8 mouse cellular contexts compared by ENCODE assay signal in genomic region chr3:28265183-28265582, GRCm38 (mm10). TPM values are rescaled to one million over a fixed set of nuclear protein-coding genes. Genes with fewer than 3 reads are reported as not detected.
A peak's percentile ranks its signal among the peaks of the same experiment; 100 is the strongest.
DNase-seq lines count a peak whose midpoint lies in the region; ATAC-seq and TF ChIP-seq lines count a peak whose summit lies in the region.

No protein-coding gene starts in this region.

- peaks cover 3% of the 10 kb centered on the region; the same call in 1 of the 2 replicates for H3K27me3 ChIP-seq in heart, embryonic 12.5 days (replicated peaks)
- peaks cover 27% of the 10 kb centered on the region for H3K27me3 ChIP-seq in limb, embryonic 14.5 days (ENCODE audit: control insufficient read depth, insufficient read depth, low read length)
- H3K27me3 ChIP-seq in neural tube, embryonic 13.5 days, result 0 out of 2 replicates have a peak, but pooled peaks cover 7% of the 10 kb centered on the region

- H3K4me1 ChIP-seq in heart, embryonic 12.5 days (replicated peaks), result peaks cover 30% of the 10 kb centered on the region
- 0 out of 2 replicates have a peak, but pooled peaks cover 3% of the 10 kb centered on the region for H3K4me1 ChIP-seq in limb, embryonic 14.5 days (ENCODE audit: control insufficient read depth, insufficient read depth, low read length)
- H3K4me1 ChIP-seq in neural tube, embryonic 13.5 days (replicated peaks), result peaks cover 51% of the 10 kb centered on the region

- 30% methylated on average over 4 of the region's 4 CpGs for WGBS in heart, embryonic 12.5 days
- WGBS in limb, embryonic 14.5 days, result 56% methylated on average over 4 of the region's 4 CpGs
- WGBS in neural tube, embryonic 13.5 days, result 23% methylated on average over 4 of the region's 4 CpGs

- no peak for TF ChIP-seq POLR2A in limb, embryonic 14.5 days (IDR thresholded peaks at IDR 0.05; ENCODE audit: borderline replicate concordance, extremely low read depth, insufficient read depth, insufficient read length)

- H3K27ac ChIP-seq in heart, embryonic 12.5 days (ENCODE audit: poor library complexity, severe bottlenecking), result no peak overlapping the region
- no peak overlapping the region for H3K27ac ChIP-seq in limb, embryonic 14.5 days (replicated peaks; ENCODE audit: low read depth, low read length)
- peak overlapping the region; percentile 97 for H3K27ac ChIP-seq in neural tube, embryonic 13.5 days (replicated peaks)

- ATAC-seq in heart, embryonic 12.5 days (ENCODE audit: insufficient number of reproducible peaks, low FRiP score), result no peak
- ATAC-seq in limb, embryonic 14.5 days (ENCODE audit: low FRiP score, low read depth), result no peak
- ATAC-seq in neural tube, embryonic 13.5 days (ENCODE audit: low read depth), result peak; percentile 21

- peak overlapping the region; percentile 83 for H3K4me3 ChIP-seq in heart, embryonic 12.5 days
- peak overlapping the region; percentile 65 for H3K4me3 ChIP-seq in limb, embryonic 14.5 days (replicated peaks; ENCODE audit: low read length)
- peak overlapping the region; percentile 86 for H3K4me3 ChIP-seq in neural tube, embryonic 13.5 days

- H3K36me3 ChIP-seq in heart, embryonic 12.5 days, result no peaks in the 10 kb centered on the region
- no peaks in the 10 kb centered on the region for H3K36me3 ChIP-seq in limb, embryonic 14.5 days (ENCODE audit: control insufficient read depth, insufficient read depth, low read length)
- H3K36me3 ChIP-seq in neural tube, embryonic 13.5 days, result no peaks in the 10 kb centered on the region

- H3K4me2 ChIP-seq in heart, embryonic 12.5 days, result peak overlapping the region; percentile 83
- H3K4me2 ChIP-seq in limb, embryonic 14.5 days (replicated peaks; ENCODE audit: low read depth, low read length, severe bottlenecking), result peak overlapping the region; percentile 95; the same call in 1 of the 2 replicates
- H3K4me2 ChIP-seq in neural tube, embryonic 13.5 days, result peak overlapping the region; percentile 82

- no peaks in the 10 kb centered on the region for H3K9me3 ChIP-seq in heart, embryonic 12.5 days (replicated peaks)
- H3K9me3 ChIP-seq in limb, embryonic 14.5 days (ENCODE audit: control insufficient read depth, low read length), result no peaks in the 10 kb centered on the region
- no peaks in the 10 kb centered on the region for H3K9me3 ChIP-seq in neural tube, embryonic 13.5 days

- H3K9ac ChIP-seq in heart, embryonic 12.5 days, result 0 out of 2 replicates have a peak overlapping the region, but pooled peaks have one; percentile 93
- H3K9ac ChIP-seq in limb, embryonic 14.5 days (ENCODE audit: low read depth, low read length, severe bottlenecking), result no peak overlapping the region
- H3K9ac ChIP-seq in neural tube, embryonic 13.5 days, result peak overlapping the region; percentile 97

- DNase-seq in heart, adult 9 months (ENCODE audit: low spot score in 2 of 2), result no peak
- peak; percentile 31 for DNase-seq in cerebellum, adult 11 months
- DNase-seq in frontal cortex, postnatal 36 days (ENCODE audit: low spot score in 2 of 2), result peak; percentile 42 to 48
- no peak for DNase-seq in limb, embryonic 14.5 days (ENCODE audit: low spot score)
- no peak for DNase-seq in adrenal gland, adult 8-10 months
- no peak for DNase-seq in gastrocnemius, postnatal 10 days

RNA-seq across cellular contexts. Expression of gene Tnik, which starts 2.2 kb away (rescaled TPM):
- 10.3 and 10.8 TPM in 2 replicates for polyA plus RNA-seq in heart, embryonic 12.5 days (2016; fragmentation: Nextera tagmentation; extraction: Ambion mirVana)
- 5.4 and 5.5 TPM in 2 replicates for polyA plus RNA-seq in limb, embryonic 14.5 days (2012; rRNA removed)
- 9.6 TPM in 2 replicates for polyA plus RNA-seq in limb, embryonic 14.5 days (2014; fragmentation: Nextera tagmentation; extraction: Ambion mirVana)
- polyA plus RNA-seq in neural tube, embryonic 13.5 days (2015; fragmentation: Nextera tagmentation; extraction: Ambion mirVana), result 61.0 and 61.2 TPM in 2 replicates
- 10 to 100 TPM; 13.6 to 28.1 (median 19.6) TPM for total RNA-seq in adrenal gland, adult 8-10 months (2022)
- total RNA-seq in gastrocnemius, postnatal 10 days (2021), result 10 to 100 TPM; 70.8 to 72.5 TPM

Comparison
In these comparisons a context has a peak if more than half of its experiments do, and no peak if none do; other contexts are left out.
1. DNase-seq: peak in cerebellum, adult 11 months (single experiment) and frontal cortex, postnatal 36 days (2 of 2); none in heart, adult 9 months (0 of 2), limb, embryonic 14.5 days (single experiment), adrenal gland, adult 8-10 months (single experiment) and gastrocnemius, postnatal 10 days (single experiment).
2. Peak in every context shown above with its lines, with median percentiles within 50 percentile points of each other: H3K4me2 ChIP-seq and H3K4me3 ChIP-seq.